Mouse (Mus musculus) cerebellum, adult 11-12 months (tissue): ENCODE data around the gene 2510002D24Rik.
A peak's percentile ranks its signal among the peaks of the same experiment; 100 is the strongest.
"Not testable (repeated sequence)": the region's sequence is repeated elsewhere in the genome, so short reads cannot be mapped to it uniquely, and the experiment has no call there.

ENCODE experiments used
- DNase-seq: peaks from one replicate; pipeline ENCODE4 v3.0.0; 2022

The 2510002D24Rik gene

GRCm38 (mm10) chr16:18836468-18837208, at the start of gene 2510002D24Rik, which contains the start of gene Gm28539:
Gene 2510002D24Rik (plus strand): TSS chr16:18836578.
Gene Gm28539 (plus strand): TSS chr16:18836584.
- peak; percentile 96 for DNase-seq

GRCm38 (mm10) chr16:18786652-18787051, 49.7 kb upstream of the 2510002D24Rik start:
- DNase-seq = no peak

- DNase-seq = no peak
These were observed 47.6 kb upstream of the 2510002D24Rik start for GRCm38 (mm10) chr16:18788627-18789406.

- no peak for DNase-seq
These were observed 41.0 kb upstream of the 2510002D24Rik start for GRCm38 (mm10) chr16:18795223-18795899.

GRCm38 (mm10) chr16:18796645-18797044, 39.7 kb upstream of the 2510002D24Rik start:
- DNase-seq = no peak

GRCm38 (mm10) chr16:18798151-18798550, 38.2 kb upstream of the 2510002D24Rik start:
- DNase-seq = no peak

GRCm38 (mm10) chr16:18798841-18799240, 37.5 kb upstream of the 2510002D24Rik start:
- DNase-seq = no peak

- no peak for DNase-seq
These were observed 30.6 kb upstream of the 2510002D24Rik start for GRCm38 (mm10) chr16:18805746-18806145.

- no peak for DNase-seq
These were observed 27.4 kb upstream of the 2510002D24Rik start for GRCm38 (mm10) chr16:18809001-18809400.

- no peak for DNase-seq
These were observed 25.3 kb upstream of the 2510002D24Rik start for GRCm38 (mm10) chr16:18811032-18811431.

- DNase-seq = peak; percentile 88
These were observed 24.7 kb upstream of the 2510002D24Rik start, which contains the start of the genes Ufd1 and Cdc45 for GRCm38 (mm10) chr16:18811468-18812384. Gene Ufd1 (plus strand): TSS chr16:18811779. Gene Cdc45 (minus strand): TSS chr16:18811987.

GRCm38 (mm10) chr16:18812385-18812910, 23.9 kb upstream of the 2510002D24Rik start:
- no peak for DNase-seq

- no peak for DNase-seq
These were observed 14.0 kb upstream of the 2510002D24Rik start for GRCm38 (mm10) chr16:18822356-18822755.

GRCm38 (mm10) chr16:18822925-18823324, 13.5 kb upstream of the 2510002D24Rik start:
- no peak for DNase-seq

- DNase-seq = no peak
These were observed 7.7 kb upstream of the 2510002D24Rik start for GRCm38 (mm10) chr16:18828630-18829029.

GRCm38 (mm10) chr16:18829102-18829501, 7.3 kb upstream of the 2510002D24Rik start:
- DNase-seq = no peak

GRCm38 (mm10) chr16:18833486-18833885, 2.9 kb upstream of the 2510002D24Rik start:
- no peak for DNase-seq

- DNase-seq = no peak
These were observed 308 bp upstream of the 2510002D24Rik start for GRCm38 (mm10) chr16:18836073-18836467.

- DNase-seq = no peak
These were observed 2.0 kb downstream of the 2510002D24Rik start for GRCm38 (mm10) chr16:18838346-18838745.

GRCm38 (mm10) chr16:18846301-18846820, 10.0 kb downstream of the 2510002D24Rik start:
- DNase-seq = no peak

- not testable (repeated sequence) for DNase-seq
These were observed 13.3 kb downstream of the 2510002D24Rik start for GRCm38 (mm10) chr16:18849521-18850190.
